Mouse (Mus musculus) gastrocnemius, adult 8-10 months (tissue): Measurements from ENCODE around the gene Ovol1. TPM values are rescaled to one million over a fixed set of nuclear protein-coding genes. Genes with fewer than 3 reads are reported as not detected.

Experiments used
- DNase-seq, 2 experiments: peaks; one replicate each; pipeline ENCODE4 v3.0.0; 2022; ENCODE audit warnings: low spot score in 2 of 2
- total RNA-seq, 4 experiments: library from RNA; stranded (reverse); gene quantifications; 2 replicates each; pipeline ENCODE4 v1.2.4; 2022

Ovol1 gene
- total RNA-seq: not detected

GRCm38 (mm10) chr19:5560457-5561041, at the start of gene Ovol1:
Gene Ovol1 (minus strand): TSS chr19:5560646.
- no peak for DNase-seq

DNA sequence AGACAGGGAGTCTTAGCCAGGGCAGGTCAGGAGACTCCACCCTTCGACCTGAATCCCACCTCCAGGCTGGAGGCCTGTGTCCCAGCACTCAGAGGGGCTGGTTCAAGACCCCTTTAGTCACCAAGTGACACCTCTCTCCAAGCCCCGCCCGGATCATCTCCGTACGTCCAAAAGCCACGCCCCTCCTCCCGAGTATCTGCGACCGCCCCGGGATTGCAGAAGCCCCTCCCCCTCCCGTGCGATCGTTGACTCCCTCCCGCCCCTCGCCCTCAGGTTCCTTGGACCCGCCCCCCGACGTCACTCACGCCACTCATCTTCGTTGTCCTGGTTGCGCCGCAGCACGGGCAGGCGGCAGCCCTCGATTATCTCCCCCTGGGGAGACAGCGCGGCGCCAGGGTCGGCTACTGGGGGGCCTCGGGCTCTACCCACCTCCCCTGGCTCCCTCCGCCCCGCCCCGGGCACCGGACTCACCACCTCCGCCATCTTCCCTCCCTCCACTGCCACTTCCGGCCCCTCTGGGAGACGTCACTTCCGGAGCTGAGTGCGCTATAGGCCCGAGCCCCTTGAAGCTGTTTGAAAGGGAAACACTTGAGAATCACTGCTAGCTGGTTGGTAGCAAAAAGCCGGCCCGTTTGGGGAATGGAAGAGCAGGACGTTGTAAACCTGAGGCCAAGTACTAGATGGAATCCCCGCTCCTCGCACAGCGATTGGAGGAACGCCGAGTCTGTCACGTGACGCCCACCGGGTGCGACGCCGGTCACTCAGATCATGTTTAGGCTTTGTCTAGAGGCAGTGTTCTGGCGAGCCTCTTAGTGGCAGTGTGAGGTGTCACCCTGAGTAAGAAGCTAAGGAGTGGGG, 49.3 kb upstream of the Ovol1 start, which contains the start of gene Kat5:
Gene Kat5, minus strand, starts transcription at position 691 of the 858 bp plus-strand sequence.
- peak; percentile 86 to 88 for DNase-seq

DNA sequence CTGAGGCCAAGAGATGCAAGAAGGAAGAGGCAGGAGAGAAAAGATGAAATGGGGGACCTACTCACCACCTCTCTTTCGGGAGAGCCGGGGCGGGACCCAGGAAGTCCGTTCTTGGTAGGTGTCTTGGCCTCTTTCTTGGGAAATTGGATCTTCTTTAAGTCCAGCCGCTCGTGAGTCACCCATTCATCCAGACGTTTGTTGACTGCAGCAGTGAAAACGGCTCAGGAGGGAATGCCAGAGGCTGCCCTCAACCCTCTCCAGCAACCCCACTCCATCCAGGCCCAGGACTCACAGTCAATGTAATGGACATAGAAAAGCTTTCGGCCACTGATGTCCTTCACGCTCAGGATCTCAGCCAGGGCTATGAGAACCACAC, 48.7 kb upstream of the Ovol1 start:
- DNase-seq: no peak

GRCm38 (mm10) chr19:5608707-5609106, 48.3 kb upstream of the Ovol1 start:
- DNase-seq: no peak

- no peak for DNase-seq
Observed at GRCm38 (mm10) chr19:5607705-5608410, 47.4 kb upstream of the Ovol1 start.

- no peak for DNase-seq
Observed at GRCm38 (mm10) chr19:5606196-5606595, 45.8 kb upstream of the Ovol1 start.

DNA sequence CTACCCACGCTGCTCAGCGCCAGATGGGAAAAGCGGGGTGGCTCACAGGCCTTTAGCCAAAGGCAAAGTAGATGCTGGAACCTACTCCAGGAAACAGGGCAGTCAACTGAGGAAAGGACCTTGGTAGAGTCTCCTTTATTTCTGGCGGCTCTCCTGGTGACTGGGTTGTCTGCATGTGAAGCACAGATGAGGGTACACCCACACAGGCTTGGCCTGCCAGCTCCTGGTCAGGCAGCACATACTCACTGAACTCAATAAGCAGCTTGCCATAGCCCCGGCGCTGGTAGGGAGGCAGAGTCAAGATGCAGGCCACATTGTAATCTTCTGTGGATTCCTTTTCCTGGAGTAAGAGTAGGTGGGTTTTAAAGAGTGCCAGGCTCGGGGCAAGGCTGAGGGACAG, 44.7 kb upstream of the Ovol1 start:
- no peak for DNase-seq

GRCm38 (mm10) chr19:5603664-5604063, 43.2 kb upstream of the Ovol1 start:
- DNase-seq: no peak

- peak in 1 of 2 experiments; percentile 46 for DNase-seq
Observed at GRCm38 (mm10) chr19:5601752-5602541, 41.5 kb upstream of the Ovol1 start, which contains the start of gene Rnaseh2c. Gene Rnaseh2c (plus strand): TSS chr19:5601873.

DNA sequence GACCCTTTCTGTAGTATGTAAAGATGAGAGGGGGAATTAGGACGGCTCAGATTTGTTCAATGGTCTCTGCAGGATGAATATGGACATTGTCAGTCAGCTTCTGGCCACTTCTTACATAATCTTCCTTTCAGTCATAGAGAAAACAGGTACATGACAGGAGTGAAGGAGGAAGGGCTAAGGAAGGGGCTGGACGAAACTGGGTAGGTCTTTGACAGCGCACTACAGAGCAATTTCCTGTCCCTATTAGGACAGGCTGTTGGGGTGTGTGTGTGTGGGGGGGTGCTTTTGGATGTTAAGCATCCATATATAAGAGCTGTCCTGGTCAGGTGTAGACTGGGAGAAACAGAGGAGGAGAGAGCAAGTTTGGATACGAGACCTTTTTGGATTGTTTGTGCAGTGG, 38.8 kb upstream of the Ovol1 start:
- no peak for DNase-seq

- no peak for DNase-seq
Observed at GRCm38 (mm10) chr19:5591888-5592287, 31.4 kb upstream of the Ovol1 start.

DNA sequence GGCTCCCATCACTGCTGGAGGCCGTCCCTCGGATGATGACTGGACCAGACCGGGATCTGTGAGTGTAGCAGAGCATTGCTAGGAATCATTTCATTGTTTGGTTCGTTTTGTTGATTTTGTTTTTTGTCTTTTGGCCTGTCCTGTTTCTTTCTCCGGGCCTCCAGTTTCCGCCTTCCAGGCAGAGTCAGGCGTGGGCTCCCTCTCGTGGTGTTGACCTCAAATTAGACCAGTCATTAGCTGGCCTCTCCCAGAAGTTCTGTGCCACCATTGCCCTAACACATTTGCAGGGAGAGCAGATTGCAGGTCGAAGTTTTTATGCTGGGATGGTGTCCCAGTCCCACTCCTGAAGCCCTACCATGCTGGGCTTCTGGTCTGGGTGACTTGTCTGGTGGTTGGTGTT, 28.7 kb upstream of the Ovol1 start:
- no peak for DNase-seq

GRCm38 (mm10) chr19:5581995-5582394, 21.5 kb upstream of the Ovol1 start:
- DNase-seq: no peak

GRCm38 (mm10) chr19:5580776-5581175, 20.3 kb upstream of the Ovol1 start:
- no peak for DNase-seq

GRCm38 (mm10) chr19:5579971-5580370, 19.5 kb upstream of the Ovol1 start:
- no peak for DNase-seq

DNA sequence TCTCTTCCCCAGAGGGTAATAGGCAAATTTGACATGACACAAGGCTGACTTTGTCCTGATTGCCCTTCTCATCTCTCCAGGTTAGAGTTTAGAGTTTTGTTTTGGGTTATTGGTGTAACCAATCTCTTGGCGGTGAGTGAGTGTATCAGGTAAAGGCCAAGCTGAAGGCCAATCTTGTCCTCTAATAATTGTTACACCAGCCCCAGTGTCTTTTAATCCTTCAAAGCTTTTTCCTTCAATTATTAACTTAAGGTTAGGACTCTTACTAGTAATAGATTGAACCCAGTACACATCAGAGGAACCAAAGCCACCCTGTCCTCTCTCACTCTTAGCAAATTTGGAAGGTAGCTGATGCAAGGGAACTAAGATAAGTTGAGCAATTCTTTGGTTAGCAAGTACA, 14.9 kb upstream of the Ovol1 start:
- no peak for DNase-seq

GRCm38 (mm10) chr19:5572331-5573125, 12.1 kb upstream of the Ovol1 start:
- peak in 1 of 2 experiments; percentile 23 for DNase-seq

DNA sequence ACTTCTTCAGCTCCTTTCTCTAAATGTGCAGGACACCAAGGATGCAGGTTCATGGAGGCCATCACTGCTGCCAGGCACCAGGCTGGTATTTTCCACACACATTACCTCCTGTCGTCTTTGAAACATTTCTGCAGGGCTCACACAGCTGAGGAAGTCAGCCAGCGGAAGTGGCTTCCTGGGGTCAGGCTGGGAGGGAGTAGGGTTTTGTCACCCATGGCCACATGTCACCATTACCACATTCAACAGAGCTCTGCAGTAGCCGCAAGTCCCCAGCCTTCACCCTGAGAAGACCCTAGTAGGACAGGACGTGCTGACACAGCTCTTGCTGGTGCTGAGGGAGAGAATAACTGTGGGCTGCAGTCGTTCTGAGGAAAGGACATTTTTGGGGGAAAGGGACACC, 11.4 kb upstream of the Ovol1 start:
- no peak for DNase-seq

DNA sequence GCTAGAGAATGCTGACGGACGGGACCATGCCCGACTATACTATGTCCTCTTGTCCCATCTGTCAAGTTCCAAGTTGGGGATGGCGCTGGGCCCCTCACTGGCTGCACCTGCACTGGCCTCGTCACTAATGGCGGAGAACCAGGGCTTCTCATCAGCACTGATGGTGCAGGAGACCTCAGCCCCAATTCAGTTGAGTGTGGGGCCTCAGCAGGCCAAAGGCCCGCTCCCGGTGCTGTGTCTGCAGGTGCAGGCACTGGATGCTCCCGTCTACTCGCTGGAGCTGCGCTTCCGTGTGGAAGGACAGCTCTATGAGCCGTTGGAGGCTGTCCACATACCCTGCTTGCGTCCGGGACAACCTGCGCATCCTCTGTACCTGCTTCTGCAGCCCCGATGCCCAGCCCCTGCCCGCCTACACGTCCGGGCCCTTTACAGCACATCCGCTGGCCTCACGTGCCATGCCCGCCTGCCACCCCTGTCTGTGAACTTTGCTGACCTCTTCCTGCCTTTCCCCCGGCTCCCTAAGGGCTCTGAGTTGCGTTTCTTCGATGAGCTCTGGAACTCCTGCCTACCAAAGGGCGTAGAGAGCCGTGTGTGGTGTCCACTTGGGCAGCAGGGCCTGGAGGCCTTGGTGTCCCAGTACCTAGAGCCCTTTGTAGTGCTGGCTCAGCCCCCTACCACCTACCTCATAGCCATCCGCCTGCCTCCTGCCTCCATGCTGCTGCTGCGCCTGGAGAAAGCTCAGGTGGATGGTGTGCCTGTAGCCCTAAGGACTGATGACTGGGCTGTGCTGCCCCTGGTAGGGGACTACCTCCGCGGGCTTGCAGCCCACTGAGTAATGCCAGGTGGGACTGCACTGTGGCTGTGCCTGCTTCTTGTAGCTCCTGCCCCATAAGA, 10.2 kb upstream of the Ovol1 start:
- no peak for DNase-seq

GRCm38 (mm10) chr19:5569521-5569920, 9.1 kb upstream of the Ovol1 start:
- DNase-seq: no peak
